Mouse (Mus musculus) thymus, adult 2 months (tissue): ENCODE results near the gene Sdhaf3.

ENCODE experiments used
- CTCF ChIP-seq: fragments of 200-500 bp; IDR thresholded peaks from 2 replicates; pipeline ENCODE4 v1.5.1; 2012; ENCODE audit warnings: mild to moderate bottlenecking, control low read depth, low read length, moderate library complexity, borderline replicate concordance; ENCODE audit not compliant: control insufficient read depth, poor library complexity, insufficient read depth; ENCODE audit errors: extremely low read depth
- POLR2A ChIP-seq: fragments of 200-500 bp; IDR thresholded peaks from 2 replicates; pipeline ENCODE4 v1.6.1; 2012; ENCODE audit warnings: mild to moderate bottlenecking, low read length, control low read depth, moderate library complexity; ENCODE audit not compliant: control insufficient read depth, poor library complexity, insufficient read depth; ENCODE audit errors: extremely low read depth

DNA sequence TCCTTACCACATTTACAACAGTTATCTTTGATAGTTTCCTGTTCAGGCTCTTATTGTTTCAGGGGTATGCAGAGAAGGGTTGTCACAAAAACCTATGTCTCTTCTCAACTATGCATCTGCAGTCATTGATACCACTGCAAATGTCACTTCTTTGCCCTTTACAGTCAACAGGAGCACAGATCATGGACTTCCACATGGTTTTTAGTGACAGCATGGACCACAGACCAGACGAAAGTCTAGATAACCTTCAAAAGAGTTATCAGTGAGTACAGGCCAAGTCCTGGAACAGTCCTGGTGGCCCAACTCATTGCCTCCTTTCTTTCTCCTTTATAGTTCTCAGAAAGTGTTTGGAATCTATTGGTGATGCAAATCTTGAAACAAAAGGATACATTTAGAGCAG lies 86.1 kb downstream of the Sdhaf3 start:
- TF ChIP-seq CTCF (no peak), POLR2A (no peak)
